Mouse (Mus musculus): ENCODE results near the gene Snx30. TPM values are rescaled to one million over a fixed set of nuclear protein-coding genes. Genes with fewer than 3 reads are reported as not detected.

Gene Snx30
- polyA plus RNA-seq, 1 experiment: 6.1 TPM

DNA sequence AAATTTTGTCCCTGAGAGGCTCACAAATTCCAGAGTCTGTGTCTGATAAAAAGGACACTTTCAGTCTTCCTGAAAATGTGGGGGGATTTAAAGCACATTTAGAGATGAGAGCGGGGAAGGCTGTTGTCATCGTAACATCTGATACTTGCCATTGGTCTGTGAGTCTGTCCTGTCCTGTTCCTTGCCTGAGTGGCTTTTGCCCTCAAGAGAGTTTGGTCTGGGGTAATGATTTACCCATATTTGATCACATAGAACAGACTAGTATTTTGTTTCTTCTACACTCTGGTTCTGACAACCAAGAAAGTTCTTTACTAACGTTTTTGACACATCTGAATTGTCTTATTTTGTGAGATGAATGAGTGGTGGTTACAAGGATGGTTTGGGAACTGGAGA, 39.6 kb downstream of the Snx30 start:
- WGBS: 17% methylated on average over 3 of the region's 3 CpGs
- Histone ChIP-seq H3K27me3 (ENCODE audit: control insufficient read depth, insufficient read depth, low read length) (no peaks in the 10 kb centered on the region), H3K4me1 (replicated peaks; ENCODE audit: control insufficient read depth, insufficient read depth, low read length) (peaks cover 19% of the 10 kb centered on the region), H3K4me3 (ENCODE audit: control insufficient read depth, insufficient read depth, low read length) (no peak overlapping the region), H3K36me3 (ENCODE audit: control insufficient read depth, insufficient read depth, low read length) (no peaks in the 10 kb centered on the region), H3K27ac (ENCODE audit: control insufficient read depth, insufficient read depth, low read length) (no peak overlapping the region)
- DNase-seq: no peak
- TF ChIP-seq CTCF (IDR thresholded peaks at IDR 0.05; ENCODE audit: borderline replicate concordance, control insufficient read depth, extremely low read depth, insufficient read depth, low read length, poor library complexity) (no peak), POLR2A (IDR thresholded peaks at IDR 0.05; ENCODE audit: control insufficient read depth, extremely low read depth, insufficient read depth, low read length, poor library complexity) (no peak)

DNA sequence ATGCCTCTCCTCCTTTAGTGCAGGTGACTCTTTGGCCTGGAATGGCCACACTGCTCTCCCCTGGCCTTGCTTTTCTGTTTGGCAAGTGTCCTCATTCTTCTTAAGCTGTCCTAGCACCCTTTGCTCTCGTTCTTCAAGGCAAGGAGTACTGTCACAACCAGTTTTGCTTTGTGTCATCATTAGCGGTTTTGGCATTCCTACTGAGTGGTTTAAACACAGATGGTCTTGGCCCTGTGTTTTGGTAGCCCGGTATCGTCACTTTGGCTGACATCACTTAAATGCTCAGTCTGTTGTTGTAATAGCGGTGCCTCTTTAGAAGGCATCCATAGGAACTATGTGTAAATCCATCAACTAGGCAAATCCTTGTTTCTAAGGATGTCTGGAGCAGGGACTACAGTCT, 41.8 kb downstream of the Snx30 start:
- H3K36me3 ChIP-seq (ENCODE audit: control insufficient read depth, insufficient read depth, low read length): no peaks in the 10 kb centered on the region
- H3K27ac ChIP-seq (ENCODE audit: control insufficient read depth, insufficient read depth, low read length): no peak overlapping the region
- no peak for TF ChIP-seq POLR2A (IDR thresholded peaks at IDR 0.05; ENCODE audit: control insufficient read depth, extremely low read depth, insufficient read depth, low read length, poor library complexity)
- no peak for TF ChIP-seq CTCF (IDR thresholded peaks at IDR 0.05; ENCODE audit: borderline replicate concordance, control insufficient read depth, extremely low read depth, insufficient read depth, low read length, poor library complexity)
- no peak overlapping the region for H3K4me3 ChIP-seq (ENCODE audit: control insufficient read depth, insufficient read depth, low read length)
- DNase-seq: no peak
- 89% methylated on average over 5 of the region's 5 CpGs for WGBS
- H3K27me3 ChIP-seq (ENCODE audit: control insufficient read depth, insufficient read depth, low read length): no peaks in the 10 kb centered on the region
- peaks cover 15% of the 10 kb centered on the region for H3K4me1 ChIP-seq (replicated peaks; ENCODE audit: control insufficient read depth, insufficient read depth, low read length)

GRCm38 (mm10) chr4:59850181-59850580, 44.5 kb downstream of the Snx30 start:
- no peak overlapping the region for H3K4me3 ChIP-seq (ENCODE audit: control insufficient read depth, insufficient read depth, low read length)
- 67% methylated on average over 2 of the region's 2 CpGs for WGBS

GRCm38 (mm10) chr4:59850886-59851623, 45.4 kb downstream of the Snx30 start:
- H3K4me3 ChIP-seq (ENCODE audit: control insufficient read depth, insufficient read depth, low read length): no peak overlapping the region
- TF ChIP-seq POLR2A (IDR thresholded peaks at IDR 0.05; ENCODE audit: control insufficient read depth, extremely low read depth, insufficient read depth, low read length, poor library complexity) (no peak), CTCF (IDR thresholded peaks at IDR 0.05; ENCODE audit: borderline replicate concordance, control insufficient read depth, extremely low read depth, insufficient read depth, low read length, poor library complexity) (no peak)
- DNase-seq: no peak
- H3K27ac ChIP-seq (ENCODE audit: control insufficient read depth, insufficient read depth, low read length): no peak overlapping the region
- no peaks in the 10 kb centered on the region for H3K36me3 ChIP-seq (ENCODE audit: control insufficient read depth, insufficient read depth, low read length)
- H3K4me1 ChIP-seq (replicated peaks; ENCODE audit: control insufficient read depth, insufficient read depth, low read length): no peaks in the 10 kb centered on the region
- H3K27me3 ChIP-seq (ENCODE audit: control insufficient read depth, insufficient read depth, low read length): no peaks in the 10 kb centered on the region
- 92% methylated on average over 5 of the region's 5 CpGs for WGBS

More at GRCm38 (mm10) chr4:59850181-59850580, 44.5 kb downstream of the Snx30 start:
- Histone ChIP-seq H3K27me3 (ENCODE audit: control insufficient read depth, insufficient read depth, low read length) (no peaks in the 10 kb centered on the region), H3K36me3 (ENCODE audit: control insufficient read depth, insufficient read depth, low read length) (no peaks in the 10 kb centered on the region), H3K4me1 (replicated peaks; ENCODE audit: control insufficient read depth, insufficient read depth, low read length) (peaks cover 1% of the 10 kb centered on the region; the same call in 1 of the 2 replicates), H3K27ac (ENCODE audit: control insufficient read depth, insufficient read depth, low read length) (no peak overlapping the region)
- peak; percentile 87 for DNase-seq
- TF ChIP-seq POLR2A (IDR thresholded peaks at IDR 0.05; ENCODE audit: control insufficient read depth, extremely low read depth, insufficient read depth, low read length, poor library complexity) (no peak), CTCF (IDR thresholded peaks at IDR 0.05; ENCODE audit: borderline replicate concordance, control insufficient read depth, extremely low read depth, insufficient read depth, low read length, poor library complexity) (peak; percentile 34; the same call in 1 of the 2 replicates)

- no peak for DNase-seq
- no peaks in the 10 kb centered on the region; the same call in 1 of the 2 replicates for H3K36me3 ChIP-seq (ENCODE audit: control insufficient read depth, insufficient read depth, low read length)
- 94% methylated on average over 7 of the region's 7 CpGs for WGBS
- H3K27me3 ChIP-seq (ENCODE audit: control insufficient read depth, insufficient read depth, low read length): no peaks in the 10 kb centered on the region
- no peak overlapping the region for H3K4me3 ChIP-seq (ENCODE audit: control insufficient read depth, insufficient read depth, low read length)
- no peak for TF ChIP-seq POLR2A (IDR thresholded peaks at IDR 0.05; ENCODE audit: control insufficient read depth, extremely low read depth, insufficient read depth, low read length, poor library complexity)
- no peak for TF ChIP-seq CTCF (IDR thresholded peaks at IDR 0.05; ENCODE audit: borderline replicate concordance, control insufficient read depth, extremely low read depth, insufficient read depth, low read length, poor library complexity)
- no peaks in the 10 kb centered on the region for H3K4me1 ChIP-seq (replicated peaks; ENCODE audit: control insufficient read depth, insufficient read depth, low read length)
- H3K27ac ChIP-seq (ENCODE audit: control insufficient read depth, insufficient read depth, low read length): no peak overlapping the region
These were observed 47.5 kb downstream of the Snx30 start for GRCm38 (mm10) chr4:59853155-59853554.

DNA sequence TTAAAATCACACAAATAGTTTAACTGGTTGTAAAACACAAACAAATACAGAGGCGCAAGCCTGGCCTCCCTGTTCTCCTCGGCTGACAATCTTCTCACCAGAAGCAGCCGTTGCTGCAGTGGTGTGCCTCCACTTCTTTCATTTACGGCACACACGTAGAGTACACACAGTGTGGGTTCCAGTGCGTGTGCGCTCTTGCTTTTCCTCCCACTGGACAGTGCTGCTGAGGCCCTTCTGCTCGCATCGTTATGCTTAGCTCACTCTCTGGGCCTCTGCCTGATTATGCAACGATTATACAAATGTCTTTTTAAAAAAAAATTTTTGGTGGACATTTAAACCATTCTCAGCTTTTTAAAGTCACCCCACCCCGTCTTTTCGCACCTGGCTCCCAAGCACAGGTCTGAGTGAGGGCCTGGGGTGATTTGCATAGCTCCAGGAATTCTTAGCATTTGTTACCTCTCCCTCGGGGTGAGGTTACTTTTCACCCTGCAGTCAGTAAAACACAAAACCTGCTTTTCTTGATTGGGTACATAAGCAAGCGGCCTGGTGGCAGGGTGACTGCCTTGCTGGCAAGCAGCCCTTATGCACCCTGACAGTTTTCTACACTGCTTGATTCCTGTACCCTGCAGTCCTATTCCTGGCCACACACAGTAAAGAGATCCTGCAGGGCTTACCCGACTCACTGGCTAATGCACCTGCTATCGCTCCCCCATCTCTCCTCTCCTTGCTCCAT, 54.2 kb downstream of the Snx30 start:
- no peak overlapping the region for H3K4me3 ChIP-seq (ENCODE audit: control insufficient read depth, insufficient read depth, low read length)
- no peak for TF ChIP-seq CTCF (IDR thresholded peaks at IDR 0.05; ENCODE audit: borderline replicate concordance, control insufficient read depth, extremely low read depth, insufficient read depth, low read length, poor library complexity)
- TF ChIP-seq POLR2A (IDR thresholded peaks at IDR 0.05; ENCODE audit: control insufficient read depth, extremely low read depth, insufficient read depth, low read length, poor library complexity): no peak
- 92% methylated on average over 16 of the region's 16 CpGs for WGBS
- no peak overlapping the region; the same call in 1 of the 2 replicates for H3K27ac ChIP-seq (ENCODE audit: control insufficient read depth, insufficient read depth, low read length)
- H3K4me1 ChIP-seq (replicated peaks; ENCODE audit: control insufficient read depth, insufficient read depth, low read length): peaks cover 9% of the 10 kb centered on the region
- H3K36me3 ChIP-seq (ENCODE audit: control insufficient read depth, insufficient read depth, low read length): no peaks in the 10 kb centered on the region; the same call in 1 of the 2 replicates
- H3K27me3 ChIP-seq (ENCODE audit: control insufficient read depth, insufficient read depth, low read length): no peaks in the 10 kb centered on the region
- no peak for DNase-seq
